Mouse (Mus musculus): Measurements from ENCODE around the gene Pkhd1. TPM values are rescaled to one million over a fixed set of nuclear protein-coding genes. Genes with fewer than 3 reads are reported as not detected.
A peak's percentile ranks its signal among the peaks of the same experiment; 100 is the strongest.
"Not testable (repeated sequence)": the region's sequence is repeated elsewhere in the genome, so short reads cannot be mapped to it uniquely, and the experiment has no call there.

Pkhd1 gene
- polyA plus RNA-seq, 1 experiment from 2014 or later = 0.10 TPM

GRCm38 (mm10) chr1:20478266-20478659 lies 139.6 kb downstream of the Pkhd1 start:
- 19% methylated on average over 6 of the region's 6 CpGs for WGBS
- H3K27me3 ChIP-seq (replicated peaks) = no peaks in the 10 kb centered on the region
- peak overlapping the region; percentile 53 for H3K9ac ChIP-seq
- H3K4me3 ChIP-seq = peak overlapping the region; percentile 42
- H3K9me3 ChIP-seq = no peaks in the 10 kb centered on the region
- ATAC-seq (replicated peaks) = peak; percentile 73
- peaks cover 9% of the 10 kb centered on the region; the same call in 1 of the 2 replicates for H3K4me1 ChIP-seq
- no peaks in the 10 kb centered on the region for H3K36me3 ChIP-seq (replicated peaks)
- peak overlapping the region; percentile 90 for H3K27ac ChIP-seq
- H3K4me2 ChIP-seq = peak overlapping the region; percentile 71

- peak; percentile 93 for ATAC-seq (replicated peaks)
- Histone ChIP-seq H3K36me3 (replicated peaks) (no peaks in the 10 kb centered on the region), H3K9ac (peak overlapping the region; percentile 53), H3K9me3 (no peaks in the 10 kb centered on the region), H3K27me3 (replicated peaks) (no peaks in the 10 kb centered on the region), H3K4me1 (peaks cover 9% of the 10 kb centered on the region; the same call in 1 of the 2 replicates), H3K4me3 (peak overlapping the region; percentile 42), H3K4me2 (peak overlapping the region; percentile 71), H3K27ac (peak overlapping the region; percentile 90)
- 3% methylated on average over 25 of the region's 25 CpGs for WGBS
Measured at GRCm38 (mm10) chr1:20477561-20478265, 140.2 kb downstream of the Pkhd1 start.

- Histone ChIP-seq H3K27me3 (replicated peaks) (no peaks in the 10 kb centered on the region), H3K9ac (no peak overlapping the region), H3K36me3 (replicated peaks) (no peaks in the 10 kb centered on the region), H3K9me3 (no peaks in the 10 kb centered on the region), H3K4me1 (no peaks in the 10 kb centered on the region), H3K27ac (no peak overlapping the region), H3K4me2 (no peak overlapping the region), H3K4me3 (no peak overlapping the region)
- ATAC-seq (replicated peaks) = 0 out of 2 replicates have a peak, but pooled peaks have one; percentile 30
- 60% methylated on average over 11 of the region's 11 CpGs for WGBS
Measured at GRCm38 (mm10) chr1:20470770-20471169, 147.1 kb downstream of the Pkhd1 start.

- no peak overlapping the region for H3K4me2 ChIP-seq
- H3K4me3 ChIP-seq = no peak overlapping the region
- H3K4me1 ChIP-seq = no peaks in the 10 kb centered on the region
- H3K9me3 ChIP-seq = no peaks in the 10 kb centered on the region
- no peaks in the 10 kb centered on the region for H3K27me3 ChIP-seq (replicated peaks)
- no peak overlapping the region for H3K27ac ChIP-seq
- WGBS = 76% methylated on average over 6 of the region's 6 CpGs
- H3K36me3 ChIP-seq (replicated peaks) = no peaks in the 10 kb centered on the region
- no peak for ATAC-seq (replicated peaks)
- H3K9ac ChIP-seq = no peak overlapping the region
Measured at GRCm38 (mm10) chr1:20470317-20470716, 147.5 kb downstream of the Pkhd1 start.

GRCm38 (mm10) chr1:20466481-20466880 lies 151.4 kb downstream of the Pkhd1 start:
- WGBS = 75% methylated on average over 4 of the region's 4 CpGs
- no peaks in the 10 kb centered on the region for H3K27me3 ChIP-seq (replicated peaks)

GRCm38 (mm10) chr1:20454621-20455020 lies 163.2 kb downstream of the Pkhd1 start:
- Histone ChIP-seq H3K27ac (no peak overlapping the region), H3K9me3 (no peaks in the 10 kb centered on the region), H3K9ac (no peak overlapping the region), H3K27me3 (replicated peaks) (no peaks in the 10 kb centered on the region), H3K4me1 (no peaks in the 10 kb centered on the region), H3K4me3 (no peak overlapping the region), H3K36me3 (replicated peaks) (no peaks in the 10 kb centered on the region), H3K4me2 (no peak overlapping the region)
- WGBS = 88% methylated on average over 1 of the region's 1 CpGs
- ATAC-seq (replicated peaks) = no peak

More at GRCm38 (mm10) chr1:20466481-20466880, 151.4 kb downstream of the Pkhd1 start:
- H3K4me3 ChIP-seq = no peak overlapping the region
- H3K27ac ChIP-seq = no peak overlapping the region
- no peak for ATAC-seq (replicated peaks)
- H3K36me3 ChIP-seq (replicated peaks) = no peaks in the 10 kb centered on the region
- no peak overlapping the region for H3K4me2 ChIP-seq
- H3K9ac ChIP-seq = no peak overlapping the region
- H3K4me1 ChIP-seq = no peaks in the 10 kb centered on the region
- H3K9me3 ChIP-seq = no peaks in the 10 kb centered on the region

GRCm38 (mm10) chr1:20450074-20450473 lies 167.8 kb downstream of the Pkhd1 start:
- Histone ChIP-seq H3K27me3 (replicated peaks) (no peaks in the 10 kb centered on the region), H3K9me3 (no peaks in the 10 kb centered on the region), H3K4me2 (no peak overlapping the region), H3K27ac (no peak overlapping the region), H3K4me1 (no peaks in the 10 kb centered on the region), H3K9ac (no peak overlapping the region), H3K36me3 (replicated peaks) (no peaks in the 10 kb centered on the region), H3K4me3 (no peak overlapping the region)
- WGBS = 21% methylated on average over 10 of the region's 10 CpGs
- ATAC-seq (replicated peaks) = peak; percentile 90

- H3K4me1 ChIP-seq = peaks cover 13% of the 10 kb centered on the region
- not testable (repeated sequence) for H3K4me2 ChIP-seq; H3K27ac ChIP-seq; H3K9me3 ChIP-seq; H3K9ac ChIP-seq; H3K4me3 ChIP-seq; H3K27me3 ChIP-seq (replicated peaks); ATAC-seq (replicated peaks); H3K36me3 ChIP-seq (replicated peaks)
- WGBS = 94% methylated on average over 16 of the region's 16 CpGs
Measured at GRCm38 (mm10) chr1:20432026-20432425, 185.8 kb downstream of the Pkhd1 start.

- Histone ChIP-seq H3K27ac (peak overlapping the region; percentile 40; the same call in 1 of the 2 replicates), H3K4me2 (peak overlapping the region; percentile 37; the same call in 1 of the 2 replicates), H3K27me3 (replicated peaks) (no peaks in the 10 kb centered on the region), H3K4me1 (peaks cover 13% of the 10 kb centered on the region), H3K9ac (no peak overlapping the region; the same call in 1 of the 2 replicates), H3K36me3 (replicated peaks) (no peaks in the 10 kb centered on the region), H3K9me3 (no peaks in the 10 kb centered on the region), H3K4me3 (no peak overlapping the region)
- 60% methylated on average over 3 of the region's 3 CpGs for WGBS
- ATAC-seq (replicated peaks) = peak; percentile 55; the same call in 1 of the 2 replicates
Measured at GRCm38 (mm10) chr1:20429056-20429394, 188.8 kb downstream of the Pkhd1 start.

GRCm38 (mm10) chr1:20428370-20429055 lies 189.4 kb downstream of the Pkhd1 start:
- peak overlapping the region; percentile 34 for H3K9ac ChIP-seq

GRCm38 (mm10) chr1:20409411-20409967 lies 208.4 kb downstream of the Pkhd1 start:
- H3K27ac ChIP-seq = no peak overlapping the region
- no peak overlapping the region for H3K4me2 ChIP-seq
- no peaks in the 10 kb centered on the region for H3K9me3 ChIP-seq
- H3K4me1 ChIP-seq = no peaks in the 10 kb centered on the region
- 49% methylated on average over 5 of the region's 5 CpGs for WGBS
- no peak overlapping the region for H3K4me3 ChIP-seq
- no peaks in the 10 kb centered on the region for H3K27me3 ChIP-seq (replicated peaks)
- no peak overlapping the region for H3K9ac ChIP-seq
- no peaks in the 10 kb centered on the region for H3K36me3 ChIP-seq (replicated peaks)
- ATAC-seq (replicated peaks) = no peak

More at GRCm38 (mm10) chr1:20428370-20429055, 189.4 kb downstream of the Pkhd1 start:
- no peaks in the 10 kb centered on the region for H3K9me3 ChIP-seq
- H3K4me2 ChIP-seq = peak overlapping the region; percentile 37
- peak; percentile 96 for ATAC-seq (replicated peaks)
- WGBS = 24% methylated on average over 12 of the region's 12 CpGs
- H3K27ac ChIP-seq = peak overlapping the region; percentile 40
- H3K4me1 ChIP-seq = peaks cover 13% of the 10 kb centered on the region
- no peaks in the 10 kb centered on the region for H3K36me3 ChIP-seq (replicated peaks)
- peak overlapping the region; percentile 15 for H3K4me3 ChIP-seq
- H3K27me3 ChIP-seq (replicated peaks) = no peaks in the 10 kb centered on the region

GRCm38 (mm10) chr1:20398319-20398718 lies 219.5 kb downstream of the Pkhd1 start:
- no peak overlapping the region for H3K27ac ChIP-seq

More at GRCm38 (mm10) chr1:20398319-20398718, 219.5 kb downstream of the Pkhd1 start:
- Histone ChIP-seq H3K4me3 (no peak overlapping the region), H3K36me3 (replicated peaks) (no peaks in the 10 kb centered on the region), H3K9me3 (no peaks in the 10 kb centered on the region), H3K9ac (no peak overlapping the region), H3K4me2 (no peak overlapping the region), H3K27me3 (replicated peaks) (no peaks in the 10 kb centered on the region), H3K4me1 (no peaks in the 10 kb centered on the region)
- WGBS = 70% methylated on average over 4 of the region's 4 CpGs
- no peak for ATAC-seq (replicated peaks)
